Mouse (Mus musculus): ENCODE results near the gene Ddi2.

- no peak for TF ChIP-seq CTCF (IDR thresholded peaks at IDR 0.05; ENCODE audit: low read depth, low read length)
- no peak for TF ChIP-seq POLR2A (IDR thresholded peaks at IDR 0.05; ENCODE audit: borderline replicate concordance, low read depth, low read length)
Measured at GRCm38 (mm10) chr4:141735206-141735560, 12.0 kb upstream of the Ddi2 start.

Measured in bone marrow macrophage, adult 2 months (primary cell).